Mouse (Mus musculus): Measurements from ENCODE around the gene Keap1.

GRCm38 (mm10) chr9:21272391-21272790 lies 33.2 kb upstream of the Keap1 start:
- no peak for TF ChIP-seq CTCF (conservative IDR thresholded peaks at IDR 0.05; ENCODE audit: insufficient read depth, insufficient read length, low read depth, low read length)
- no peak for TF ChIP-seq POLR2A (IDR thresholded peaks at IDR 0.05; ENCODE audit: low read depth, low read length)
